Mouse (Mus musculus) spleen, adult 2 months (tissue): ENCODE data around the gene Spdl1. TPM values are rescaled to one million over a fixed set of nuclear protein-coding genes. Genes with fewer than 3 reads are reported as not detected.
"Not testable (repeated sequence)": the region's sequence is repeated elsewhere in the genome, so short reads cannot be mapped to it uniquely, and the experiment has no call there.

Experiments
- DNase-seq, 2 experiments: peaks; one replicate each; pipeline versions ENCODE4 v3.0.0 to v3.0.0-alpha.2; 2012 to 2021; ENCODE audit warnings: low spot score in 2 of 2, low read depth in 1 of 2
- H3K27ac ChIP-seq: fragments of 200-500 bp; 2 replicates; pipeline ENCODE4 v1.5.1; 2012; ENCODE audit warnings: low read length, inconsistent platforms; ENCODE audit not compliant: insufficient read depth
- H3K27me3 ChIP-seq: fragments of 200-500 bp; 2 replicates; pipeline ENCODE4 v1.6.1; 2012; ENCODE audit warnings: mild to moderate bottlenecking, moderate library complexity, low read length, inconsistent platforms; ENCODE audit not compliant: control insufficient read depth, insufficient read depth
- H3K36me3 ChIP-seq: fragments of 200-500 bp; 2 replicates; pipeline ENCODE4 v1.6.1; 2012; ENCODE audit warnings: mild to moderate bottlenecking, low read length, inconsistent platforms; ENCODE audit not compliant: control insufficient read depth, insufficient read depth
- H3K4me1 ChIP-seq: fragments of 200-500 bp; 2 replicates; pipeline ENCODE4 v1.6.1; 2011; ENCODE audit warnings: inconsistent platforms; ENCODE audit not compliant: control insufficient read depth, insufficient read depth, insufficient read length
- H3K4me3 ChIP-seq: fragments of 200-500 bp; 2 replicates; pipeline ENCODE4 v1.5.1; 2011; ENCODE audit warnings: mild to moderate bottlenecking, inconsistent platforms; ENCODE audit not compliant: insufficient read depth, insufficient read length; ENCODE audit errors: extremely low read depth
- CTCF ChIP-seq: fragments of 200-500 bp; IDR thresholded peaks from 2 replicates; pipeline ENCODE4 v1.5.1; 2011; ENCODE audit warnings: mild to moderate bottlenecking, inconsistent platforms; ENCODE audit not compliant: insufficient read depth, insufficient read length, insufficient replicate concordance; ENCODE audit errors: extremely low read depth
- POLR2A ChIP-seq: fragments of 200-500 bp; IDR thresholded peaks from 2 replicates; pipeline ENCODE4 v1.6.1; 2011; ENCODE audit warnings: low read depth, low read length, inconsistent platforms
- WGBS: fragments of 180-500 bp; shearing (Covaris S2); methylation state at CpG from one replicate; pipeline ENCODE4 v1.1.7; 2018; 5-methylcytosine and 5-hydroxymethylcytosine counted together
- polyA plus RNA-seq: library from polyadenylated mRNA; depleted of rRNA; stranded (reverse); fragments of >200 nt; gene quantifications from 2 replicates; pipeline ENCODE4 v1.2.3, GENCODE M21; 2012

Spdl1 gene
- polyA plus RNA-seq, 1 experiment, result 0.96 TPM

GRCm38 (mm10) chr11:34814767-34815166 lies 18.7 kb downstream of the Spdl1 start:
- Histone ChIP-seq H3K27me3 (no peaks in the 10 kb centered on the region), H3K36me3 (peaks cover 13% of the 10 kb centered on the region), H3K4me3 (no peak overlapping the region), H3K4me1 (no peaks in the 10 kb centered on the region), H3K27ac (no peak overlapping the region)
- 14% methylated on average over 2 of the region's 2 CpGs for WGBS
- peak in 1 of 2 experiments; percentile 17 for DNase-seq
- TF ChIP-seq CTCF (no peak), POLR2A (no peak)

GRCm38 (mm10) chr11:34814319-34814718 lies 19.1 kb downstream of the Spdl1 start:
- DNase-seq, result no peak
- Histone ChIP-seq H3K36me3 (peaks cover 13% of the 10 kb centered on the region), H3K4me1 (no peaks in the 10 kb centered on the region), H3K27ac (no peak overlapping the region), H3K27me3 (no peaks in the 10 kb centered on the region), H3K4me3 (no peak overlapping the region)
- WGBS, result 96% methylated on average over 6 of the region's 6 CpGs
- TF ChIP-seq CTCF (no peak), POLR2A (no peak)

- not testable (repeated sequence) for H3K36me3 ChIP-seq, DNase-seq, H3K4me1 ChIP-seq, H3K27ac ChIP-seq, H3K4me3 ChIP-seq, H3K27me3 ChIP-seq
- WGBS, result 84% methylated on average over 4 of the region's 4 CpGs
Measured at GRCm38 (mm10) chr11:34805026-34805425, 28.4 kb downstream of the Spdl1 start.

GRCm38 (mm10) chr11:34798066-34798465 lies 35.4 kb downstream of the Spdl1 start:
- not testable (repeated sequence) for H3K4me1 ChIP-seq, H3K4me3 ChIP-seq, H3K27me3 ChIP-seq, H3K36me3 ChIP-seq, DNase-seq, H3K27ac ChIP-seq
- WGBS, result 86% methylated on average over 8 of the region's 8 CpGs

GRCm38 (mm10) chr11:34796097-34796496 lies 37.3 kb downstream of the Spdl1 start:
- Histone ChIP-seq H3K4me3 (no peak overlapping the region), H3K36me3 (no peaks in the 10 kb centered on the region; the same call in 1 of the 2 replicates), H3K27ac (no peak overlapping the region), H3K27me3 (no peaks in the 10 kb centered on the region), H3K4me1 (no peaks in the 10 kb centered on the region)
- no peak for TF ChIP-seq POLR2A
- peak; percentile 12; the same call in 1 of the 2 replicates for TF ChIP-seq CTCF
- WGBS, result 8% methylated on average over 4 of the region's 4 CpGs
- DNase-seq, result peak in 1 of 2 experiments; percentile 49

GRCm38 (mm10) chr11:34791872-34792271 lies 41.6 kb downstream of the Spdl1 start:
- H3K27me3 ChIP-seq, result no peaks in the 10 kb centered on the region
- no peak for DNase-seq
- no peak overlapping the region for H3K27ac ChIP-seq
- no peak overlapping the region for H3K4me3 ChIP-seq
- 61% methylated on average over 8 of the region's 8 CpGs for WGBS
- TF ChIP-seq CTCF (no peak), POLR2A (no peak)
- H3K36me3 ChIP-seq, result no peaks in the 10 kb centered on the region
- H3K4me1 ChIP-seq, result no peaks in the 10 kb centered on the region

- Histone ChIP-seq H3K4me1 (peaks cover 20% of the 10 kb centered on the region; the same call in 1 of the 2 replicates), H3K27me3 (no peaks in the 10 kb centered on the region), H3K27ac (no peak overlapping the region), H3K36me3 (no peaks in the 10 kb centered on the region), H3K4me3 (no peak overlapping the region)
- no peak for DNase-seq
- TF ChIP-seq POLR2A (no peak), CTCF (no peak)
Measured at GRCm38 (mm10) chr11:34784864-34785263, 48.6 kb downstream of the Spdl1 start.

GRCm38 (mm10) chr11:34783587-34784043 lies 49.8 kb downstream of the Spdl1 start, which contains the start of gene Dock2:
Gene Dock2 (minus strand): TSS chr11:34783892.
- peak within 1 kb of the TSS; percentile 96 for H3K27ac ChIP-seq
- peak; percentile 70 to 77 for DNase-seq
- no peaks in the 10 kb centered on the region for H3K27me3 ChIP-seq
- H3K36me3 ChIP-seq, result no peaks in the 10 kb centered on the region; the same call in 1 of the 2 replicates
- peak within 1 kb of the TSS; percentile 79 for H3K4me3 ChIP-seq
- WGBS, result 8% methylated on average over 12 of the region's 12 CpGs
- TF ChIP-seq CTCF (no peak), POLR2A (peak; percentile 82)
- peaks cover 29% of the 10 kb centered on the region for H3K4me1 ChIP-seq
